Mouse (Mus musculus) stomach, embryonic 15.5 days (tissue): ENCODE results near the gene Ankrd53. TPM values are rescaled to one million over a fixed set of nuclear protein-coding genes. Genes with fewer than 3 reads are reported as not detected.
"Not testable (repeated sequence)": the region's sequence is repeated elsewhere in the genome, so short reads cannot be mapped to it uniquely, and the experiment has no call there.

Experiments used
- ATAC-seq: fragments of 200-750 bp; cut with Nextera tagmentation; 2 replicates; pipeline ENCODE4 v1.8.0; 2017; ENCODE audit warnings: low read depth, moderate number of reproducible peaks, moderate TSS enrichment; ENCODE audit not compliant: insufficient read depth, low FRiP score
- H3K27ac ChIP-seq: fragments of 300-500 bp; sonication (generic); 2 replicates; pipeline ENCODE4 v1.5.1; 2015; ENCODE audit warnings: mild to moderate bottlenecking, inconsistent platforms
- H3K27me3 ChIP-seq: fragments of 300-500 bp; sonication (generic); replicated peaks from 2 replicates; pipeline ENCODE4 v1.6.1; 2015; ENCODE audit warnings: inconsistent platforms
- H3K36me3 ChIP-seq: fragments of 300-500 bp; sonication (generic); 2 replicates; pipeline ENCODE4 v1.6.1; 2015; ENCODE audit warnings: inconsistent platforms
- H3K4me1 ChIP-seq: fragments of 300-500 bp; sonication (generic); 2 replicates; pipeline ENCODE4 v1.6.1; 2015; ENCODE audit warnings: inconsistent platforms
- H3K4me2 ChIP-seq: fragments of 300-500 bp; sonication (generic); 2 replicates; pipeline ENCODE4 v1.6.1; 2015; ENCODE audit warnings: mild to moderate bottlenecking, inconsistent platforms
- H3K4me3 ChIP-seq: fragments of 300-500 bp; sonication (generic); replicated peaks from 2 replicates; pipeline ENCODE4 v1.5.1; 2015; ENCODE audit warnings: inconsistent platforms
- H3K9ac ChIP-seq: fragments of 300-500 bp; sonication (generic); 2 replicates; pipeline ENCODE4 v1.6.1; 2015; ENCODE audit warnings: inconsistent platforms
- H3K9me3 ChIP-seq: fragments of 300-500 bp; sonication (generic); 2 replicates; pipeline ENCODE4 v1.6.1; 2016; ENCODE audit warnings: inconsistent platforms
- WGBS: fragments of 180-500 bp; shearing (Covaris S2); methylation state at CpG from one replicate; pipeline ENCODE4 v1.1.7; 2015; 5-methylcytosine and 5-hydroxymethylcytosine counted together
- polyA plus RNA-seq: library from polyadenylated mRNA; unstranded; fragments of >200 nt; fragmentation: Nextera tagmentation; extraction: Ambion mirVana; gene quantifications from 2 replicates; pipeline ENCODE4 v1.2.1, GENCODE M21; 2015

Gene Ankrd53
- polyA plus RNA-seq, 1 experiment from 2014 or later = not detected

- Histone ChIP-seq H3K9ac (no peak overlapping the region), H3K36me3 (peaks cover 26% of the 10 kb centered on the region), H3K4me1 (peaks cover 17% of the 10 kb centered on the region), H3K27me3 (no peaks in the 10 kb centered on the region), H3K27ac (no peak overlapping the region), H3K9me3 (no peaks in the 10 kb centered on the region), H3K4me2 (peak overlapping the region; percentile 84), H3K4me3 (peak overlapping the region; percentile 93)
- no peak for ATAC-seq
- WGBS = 61% methylated on average over 8 of the region's 9 CpGs
These were observed 11.7 kb downstream of the Ankrd53 start for GRCm38 (mm10) chr6:83774126-83774525.

- 1% methylated on average over 14 of the region's 14 CpGs for WGBS
- Histone ChIP-seq H3K27me3 (no peaks in the 10 kb centered on the region), H3K9me3 (no peaks in the 10 kb centered on the region), H3K4me2 (peak overlapping the region; percentile 84), H3K4me3 (peak overlapping the region; percentile 93), H3K27ac (peak overlapping the region; percentile 93), H3K4me1 (peaks cover 17% of the 10 kb centered on the region), H3K9ac (peak overlapping the region; percentile 83), H3K36me3 (peaks cover 19% of the 10 kb centered on the region)
- ATAC-seq = peak; percentile 16; the same call in 1 of the 2 replicates
These were observed 12.5 kb downstream of the Ankrd53 start for GRCm38 (mm10) chr6:83774781-83775563.

GRCm38 (mm10) chr6:83775638-83776293 lies 13.3 kb downstream of the Ankrd53 start, which contains the start of gene Tex261:
TSS of gene Tex261 (minus strand) at chr6:83775813.
- Histone ChIP-seq H3K27me3 (no peaks in the 10 kb centered on the region), H3K9ac (peak within 1 kb of the TSS; percentile 83), H3K4me3 (peak within 1 kb of the TSS; percentile 93), H3K27ac (peak within 1 kb of the TSS; percentile 93), H3K4me2 (peak within 1 kb of the TSS; percentile 84), H3K4me1 (peaks cover 17% of the 10 kb centered on the region), H3K36me3 (peaks cover 14% of the 10 kb centered on the region; the same call in 1 of the 2 replicates), H3K9me3 (no peaks in the 10 kb centered on the region)
- ATAC-seq = peak; percentile 93
- WGBS = under 1% methylated on average over 45 of the region's 45 CpGs

DNA sequence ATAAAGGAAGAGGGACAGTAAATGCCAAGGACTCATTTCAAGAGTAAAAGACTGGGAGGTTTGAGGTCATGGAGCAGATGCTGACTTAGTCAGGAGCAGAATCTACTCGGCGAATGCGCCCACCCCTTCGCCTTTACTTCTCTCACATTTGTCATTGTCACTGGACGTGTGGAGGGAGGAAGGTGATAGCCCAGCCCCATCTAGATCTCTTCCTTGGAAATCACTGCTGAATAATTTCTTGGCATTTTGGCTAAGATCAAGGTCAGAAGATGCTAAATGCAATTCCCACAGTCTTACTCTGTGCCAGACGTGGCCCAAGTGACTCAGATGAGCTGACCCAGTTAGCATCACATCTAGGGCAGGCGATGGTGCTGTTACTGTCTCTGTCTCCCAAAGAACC lies 15.9 kb downstream of the Ankrd53 start:
- H3K9ac ChIP-seq = no peak overlapping the region
- H3K27ac ChIP-seq = no peak overlapping the region
- peaks cover 16% of the 10 kb centered on the region for H3K4me1 ChIP-seq
- H3K4me3 ChIP-seq = no peak overlapping the region
- no peak for ATAC-seq
- no peak overlapping the region for H3K4me2 ChIP-seq
- peaks cover 5% of the 10 kb centered on the region; the same call in 1 of the 2 replicates for H3K36me3 ChIP-seq
- 74% methylated on average over 7 of the region's 7 CpGs for WGBS
- no peaks in the 10 kb centered on the region for H3K9me3 ChIP-seq
- H3K27me3 ChIP-seq = no peaks in the 10 kb centered on the region

DNA sequence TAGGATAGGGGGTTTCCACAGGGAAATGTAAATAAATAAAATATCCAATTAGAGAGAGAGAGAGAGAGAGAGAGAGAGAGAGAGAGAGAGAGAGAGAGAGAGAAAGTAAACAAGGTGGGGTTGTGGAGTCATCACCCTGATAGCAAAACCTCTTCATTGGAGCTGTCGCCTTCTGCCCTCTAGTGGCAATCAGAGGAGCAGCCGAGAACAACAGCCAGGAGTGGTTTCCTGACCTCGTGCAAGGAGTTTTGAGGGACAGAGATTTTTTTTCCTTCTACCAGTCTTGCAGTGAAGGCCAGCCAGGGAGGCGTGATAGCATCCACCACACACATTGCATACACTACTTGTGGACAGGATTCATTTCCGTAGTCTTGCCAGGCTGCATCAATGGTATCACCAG lies 16.6 kb downstream of the Ankrd53 start:
- H3K4me3 ChIP-seq = no peak overlapping the region
- H3K27me3 ChIP-seq = no peaks in the 10 kb centered on the region
- H3K36me3 ChIP-seq = no peaks in the 10 kb centered on the region
- ATAC-seq = no peak
- H3K27ac ChIP-seq = no peak overlapping the region
- no peaks in the 10 kb centered on the region for H3K9me3 ChIP-seq
- H3K4me2 ChIP-seq = no peak overlapping the region
- H3K9ac ChIP-seq = no peak overlapping the region
- 7% methylated on average over 5 of the region's 5 CpGs for whole genome bisulfite sequencing
- H3K4me1 ChIP-seq = peaks cover 10% of the 10 kb centered on the region; the same call in 1 of the 2 replicates

DNA sequence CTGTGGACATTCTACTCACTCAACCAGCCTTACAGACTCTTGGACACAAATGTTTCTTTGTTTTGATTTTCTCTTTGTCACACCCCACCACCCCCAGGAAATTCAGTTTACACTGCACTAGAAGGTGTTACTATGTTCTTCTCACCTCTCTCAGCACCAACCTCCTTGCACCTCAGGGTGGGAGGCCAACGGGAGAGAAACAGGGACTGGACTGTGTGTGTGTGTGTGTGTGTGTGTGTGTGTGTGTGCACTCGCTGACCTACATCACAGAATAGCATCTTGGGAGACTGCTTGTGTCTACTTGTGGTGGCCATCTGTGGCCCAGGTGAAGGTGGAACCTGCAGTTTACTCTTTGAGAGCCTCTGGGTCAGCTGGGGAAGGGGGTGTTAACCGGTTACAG lies 24.0 kb downstream of the Ankrd53 start:
- ATAC-seq = no peak
- Histone ChIP-seq H3K9me3 (no peaks in the 10 kb centered on the region), H3K4me3 (no peak overlapping the region), H3K9ac (no peak overlapping the region), H3K27ac (no peak overlapping the region), H3K36me3 (no peaks in the 10 kb centered on the region), H3K4me1 (no peaks in the 10 kb centered on the region), H3K4me2 (no peak overlapping the region), H3K27me3 (no peaks in the 10 kb centered on the region)
- WGBS = 65% methylated on average over 3 of the region's 3 CpGs

DNA sequence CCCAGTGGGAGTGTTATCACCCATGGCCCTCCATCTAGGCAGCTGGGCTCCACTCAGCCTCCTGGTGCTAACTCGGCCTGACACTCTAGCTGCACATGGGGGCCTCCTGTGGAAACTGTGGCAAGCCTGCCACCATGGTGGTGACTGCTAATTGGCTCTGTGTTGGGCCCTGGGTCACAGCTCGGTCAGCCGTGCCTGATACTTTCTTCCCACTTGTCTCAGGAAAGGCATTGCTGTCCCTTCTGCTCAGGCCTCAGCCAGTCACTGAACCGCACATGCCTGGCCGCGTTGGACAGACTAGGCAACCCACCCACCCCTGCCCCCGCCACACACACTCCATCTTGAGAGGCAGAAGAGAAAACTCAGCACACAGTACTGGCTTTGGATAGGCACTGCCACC lies 26.1 kb downstream of the Ankrd53 start:
- Histone ChIP-seq H3K4me1 (no peaks in the 10 kb centered on the region), H3K4me3 (no peak overlapping the region), H3K9me3 (no peaks in the 10 kb centered on the region), H3K27ac (no peak overlapping the region), H3K9ac (no peak overlapping the region), H3K36me3 (no peaks in the 10 kb centered on the region), H3K4me2 (no peak overlapping the region), H3K27me3 (no peaks in the 10 kb centered on the region)
- 76% methylated on average over 7 of the region's 7 CpGs for WGBS
- no peak for ATAC-seq

DNA sequence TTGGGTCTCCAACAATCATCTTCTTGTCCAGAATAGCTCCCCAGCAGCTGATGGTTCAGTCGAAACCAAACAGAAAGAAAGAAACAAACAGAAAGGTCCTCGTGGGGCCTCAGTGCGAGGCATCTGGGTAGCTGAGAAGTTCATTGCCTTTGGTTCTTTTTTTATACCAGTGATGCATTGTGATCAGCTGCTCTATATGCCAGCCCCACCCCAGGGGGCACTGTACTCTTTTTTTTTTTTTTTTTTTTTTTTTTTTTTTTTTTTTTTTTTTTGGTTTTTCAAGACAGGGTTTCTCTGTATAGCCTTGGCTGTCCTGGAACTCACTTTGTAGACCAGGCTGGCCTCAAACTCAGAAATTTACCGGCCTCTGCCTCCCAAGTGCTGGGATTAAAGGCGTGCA lies 28.1 kb downstream of the Ankrd53 start:
- not testable (repeated sequence) for H3K4me1 ChIP-seq, H3K27ac ChIP-seq, H3K36me3 ChIP-seq, H3K27me3 ChIP-seq, H3K9ac ChIP-seq, ATAC-seq, H3K4me2 ChIP-seq, H3K4me3 ChIP-seq, H3K9me3 ChIP-seq
- WGBS = 85% methylated on average over 5 of the region's 5 CpGs

- no peaks in the 10 kb centered on the region for H3K27me3 ChIP-seq
- H3K36me3 ChIP-seq = no peaks in the 10 kb centered on the region
- ATAC-seq = no peak
- H3K4me2 ChIP-seq = no peak overlapping the region
- no peak overlapping the region for H3K9ac ChIP-seq
- WGBS = 61% methylated on average over 4 of the region's 4 CpGs
- H3K27ac ChIP-seq = no peak overlapping the region
- H3K4me1 ChIP-seq = peaks cover 7% of the 10 kb centered on the region; the same call in 1 of the 2 replicates
- no peaks in the 10 kb centered on the region for H3K9me3 ChIP-seq
- no peak overlapping the region for H3K4me3 ChIP-seq
These were observed 28.9 kb downstream of the Ankrd53 start for GRCm38 (mm10) chr6:83791251-83791890.

DNA sequence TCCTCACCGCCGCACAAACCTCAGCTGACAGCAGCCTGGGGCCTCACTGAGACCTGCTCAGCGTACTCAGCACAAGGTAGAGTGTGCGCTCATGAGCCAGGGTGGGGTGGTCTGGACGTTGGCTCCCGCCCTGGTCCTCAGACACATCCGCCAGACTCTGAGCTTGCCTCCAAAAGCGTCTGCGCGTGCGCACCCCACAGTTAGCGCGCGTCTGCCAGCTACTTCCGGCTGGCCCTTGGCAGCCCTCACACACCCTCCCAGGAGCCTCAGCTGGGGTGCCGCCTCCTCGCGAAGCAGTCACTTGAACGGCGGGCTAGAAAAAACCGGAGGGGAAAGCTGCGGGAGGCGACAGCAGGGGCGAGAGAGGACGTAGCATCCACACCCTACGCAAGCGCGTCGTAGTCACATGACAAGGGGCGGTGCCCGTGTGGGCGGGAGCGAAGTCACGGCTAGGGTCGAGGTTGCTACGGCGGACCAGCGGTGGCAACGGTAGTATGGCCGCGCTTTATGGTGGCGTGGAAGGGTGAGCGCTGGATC lies 32.4 kb downstream of the Ankrd53 start, which contains the start of gene Nagk:
Nagk (plus strand) TSS at position 223 of the 537 bp plus-strand sequence.
- Histone ChIP-seq H3K27ac (peak within 1 kb of the TSS; percentile 97), H3K9me3 (no peaks in the 10 kb centered on the region), H3K9ac (peak within 1 kb of the TSS; percentile 55), H3K36me3 (0 out of 2 replicates have a peak, but pooled peaks cover 3% of the 10 kb centered on the region), H3K4me1 (peaks cover 7% of the 10 kb centered on the region; the same call in 1 of the 2 replicates), H3K4me3 (peak within 1 kb of the TSS; percentile 69), H3K4me2 (peak within 1 kb of the TSS; percentile 93), H3K27me3 (no peaks in the 10 kb centered on the region)
- ATAC-seq = peak; percentile 92
- under 1% methylated on average over 43 of the region's 43 CpGs for WGBS

GRCm38 (mm10) chr6:83795492-83795900 lies 33.1 kb downstream of the Ankrd53 start:
- peaks cover 6% of the 10 kb centered on the region; the same call in 1 of the 2 replicates for H3K36me3 ChIP-seq
- peak overlapping the region; percentile 55 for H3K9ac ChIP-seq
- H3K4me1 ChIP-seq = peaks cover 7% of the 10 kb centered on the region; the same call in 1 of the 2 replicates
- H3K27me3 ChIP-seq = no peaks in the 10 kb centered on the region
- H3K9me3 ChIP-seq = no peaks in the 10 kb centered on the region
- H3K4me2 ChIP-seq = peak overlapping the region; percentile 93
- peak; percentile 12 for ATAC-seq
- WGBS = 2% methylated on average over 13 of the region's 13 CpGs
- H3K4me3 ChIP-seq = peak overlapping the region; percentile 69
- peak overlapping the region; percentile 97 for H3K27ac ChIP-seq
